ENCODE assay signal across 20 mouse cellular contexts in genomic region chr6:127616623-127617022, GRCm38 (mm10). TPM values are rescaled to one million over a fixed set of nuclear protein-coding genes. Genes with fewer than 3 reads are reported as not detected.
DNase-seq lines count a peak whose midpoint lies in the region.
"Had no signal": no experiment of that assay in that cellular context is flagged by ENCODE, and none has a peak within 500 bp of the region (broad histone marks: within the 10 kb centered on the region; RNA-seq: fewer than 3 reads in every experiment).

No protein-coding gene starts in this region.

- H3K27ac ChIP-seq in limb, embryonic 10.5 days = no peak overlapping the region
- H3K27ac ChIP-seq: kidney, postnatal 0 days; left cerebral cortex, adult 2 months; macrophage; midbrain, embryonic 15.5 days had no signal

- no peaks in the 10 kb centered on the region for H3K9me3 ChIP-seq in limb, embryonic 10.5 days (replicated peaks)
- H3K9me3 ChIP-seq: heart, embryonic 12.5 days; midbrain, embryonic 15.5 days had no signal

- WGBS in limb, embryonic 10.5 days = 94% methylated on average over 1 of the region's 1 CpGs

- DNase-seq in adrenal gland, adult 2 months = peak; percentile 19
- no peak for DNase-seq in adrenal gland, adult 18-20 months (ENCODE audit: low spot score in 2 of 2)
- peak; percentile 6 for DNase-seq in layer of hippocampus, adult 11-12 months (ENCODE audit: low spot score)
- no peak for DNase-seq in layer of hippocampus, adult 9-10 months (ENCODE audit: low spot score)
- DNase-seq in thymus, postnatal 0 days (ENCODE audit: low spot score) = peak; percentile 33
- no peak for DNase-seq in thymus, adult 18-20 months
- no peak for DNase-seq in ovary, adult 18-20 months (ENCODE audit: low spot score)
- DNase-seq in limb, embryonic 10.5 days (ENCODE audit: low spot score) = no peak
- DNase-seq: adrenal gland, postnatal 10 days; cerebellum, adult 9-10 months; heart, postnatal 36 days; lung, adult 18-20 months; right cerebral cortex, postnatal 25 days; thymus, adult 2 months had no signal

- no peaks in the 10 kb centered on the region for H3K27me3 ChIP-seq in limb, embryonic 10.5 days (ENCODE audit: low read depth, poor library complexity, severe bottlenecking)
- H3K27me3 ChIP-seq: midbrain, embryonic 15.5 days had no signal

- H3K4me3 ChIP-seq in limb, embryonic 10.5 days = no peak overlapping the region
- H3K4me3 ChIP-seq: heart, embryonic 12.5 days; left cerebral cortex, adult 2 months; midbrain, embryonic 15.5 days had no signal

- H3K36me3 ChIP-seq in limb, embryonic 10.5 days = no peaks in the 10 kb centered on the region
- H3K36me3 ChIP-seq: heart, embryonic 12.5 days; midbrain, embryonic 15.5 days had no signal

- H3K4me1 ChIP-seq in limb, embryonic 10.5 days = peaks cover 31% of the 10 kb centered on the region
- H3K4me1 ChIP-seq: heart, embryonic 12.5 days had no signal

RNA-seq across cellular contexts. Expression of gene Cracr2a, which starts 55.5 kb away (rescaled TPM):
- 1 to 10 TPM; 1.9 to 3.0 TPM for total RNA-seq in adrenal gland, adult 2 months (2021)
- 0.66 and 1.0 TPM in 2 replicates for polyA plus RNA-seq in adrenal gland, adult 2 months (2012; rRNA removed)
- 1 to 10 TPM; 1.3 to 3.4 TPM for total RNA-seq in adrenal gland, adult 18-20 months (2021)
- 2.0 and 2.7 TPM in 2 replicates for polyA plus RNA-seq in thymus, postnatal 0 days (2015; fragmentation: Nextera tagmentation; extraction: Ambion mirVana)
- polyA plus RNA-seq in limb, embryonic 10.5 days (2016; fragmentation: Nextera tagmentation; extraction: Ambion mirVana) = 1.8 and 2.1 TPM in 2 replicates
- polyA plus RNA-seq: Patski had no signal

Comparison
In these comparisons a context has a peak if more than half of its experiments do, and no peak if none do; other contexts are left out.
1. DNase-seq: peak in adrenal gland, adult 2 months (single experiment), layer of hippocampus, adult 11-12 months (single experiment) and thymus, postnatal 0 days (single experiment); none in adrenal gland, adult 18-20 months (0 of 2), layer of hippocampus, adult 9-10 months (single experiment), thymus, adult 18-20 months (0 of 2), ovary, adult 18-20 months (single experiment) and limb, embryonic 10.5 days (single experiment).